Mouse (Mus musculus): Measurements from ENCODE around the gene Ptprn2.

DNA sequence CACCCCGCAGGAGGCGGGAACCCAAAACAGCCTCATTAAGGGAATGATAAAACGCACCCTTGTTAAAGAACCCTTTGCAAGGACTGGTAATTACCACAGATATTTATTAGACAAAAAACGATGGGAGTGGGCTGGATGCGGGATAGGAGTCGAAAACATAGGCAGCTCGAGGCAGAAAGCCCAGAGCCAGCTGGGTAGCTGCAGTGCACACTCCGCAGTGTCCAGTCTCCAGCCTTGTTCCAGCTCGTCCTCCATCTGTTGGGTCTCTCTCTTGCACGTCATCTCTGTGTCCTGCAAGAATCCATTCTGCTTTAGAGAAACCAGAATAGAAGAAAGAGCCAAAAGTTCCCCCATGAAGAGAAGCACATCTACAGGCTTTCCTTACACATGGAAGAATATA lies 564.3 kb downstream of the Ptprn2 start:
- TF ChIP-seq CTCF (IDR thresholded peaks at IDR 0.05; ENCODE audit: borderline replicate concordance, control insufficient read depth, extremely low read depth, insufficient read depth, low read length, poor library complexity) (no peak), POLR2A (IDR thresholded peaks at IDR 0.05; ENCODE audit: control insufficient read depth, extremely low read depth, insufficient read depth, low read length, poor library complexity) (no peak)
